Mouse (Mus musculus) granulocyte monocyte progenitor cell, adult 5-6 weeks (primary cell): ENCODE data around the gene Kif6. TPM values are rescaled to one million over a fixed set of nuclear protein-coding genes. Genes with fewer than 3 reads are reported as not detected.

Source experiments
- ATAC-seq: replicated peaks from 2 replicates; pipeline ENCODE4 v1.8.0; 2016; ENCODE audit warnings: mild to moderate bottlenecking, moderate TSS enrichment, inconsistent platforms; ENCODE audit not compliant: poor library complexity, severe bottlenecking
- total RNA-seq, 2 experiments: library from RNA; stranded (forward) in 1 of 2; stranded (reverse) in 1 of 2; fragments of 200-712, 200-1000 nt in 1 of 2; fragments of >200 nt in 1 of 2; fragmentation: Nextera tagmentation in 1 of 2; gene quantifications; 2 replicates each; pipeline ENCODE4 v1.2.3; 2014 to 2017

Kif6 gene
- total RNA-seq, 2 experiments from 2014 or later = not detected

GRCm38 (mm10) chr17:49652800-49653199 lies 37.9 kb downstream of the Kif6 start:
- no peak for ATAC-seq

GRCm38 (mm10) chr17:49661626-49662025 lies 46.7 kb downstream of the Kif6 start:
- no peak for ATAC-seq

- no peak for ATAC-seq
Observed at GRCm38 (mm10) chr17:49666728-49667127, 51.8 kb downstream of the Kif6 start.

- ATAC-seq = no peak
Observed at GRCm38 (mm10) chr17:49668296-49668695, 53.4 kb downstream of the Kif6 start.

- no peak for ATAC-seq
Observed at GRCm38 (mm10) chr17:49671921-49672339, 57.0 kb downstream of the Kif6 start.

GRCm38 (mm10) chr17:49672421-49672820 lies 57.5 kb downstream of the Kif6 start:
- no peak for ATAC-seq

- ATAC-seq = no peak
Observed at GRCm38 (mm10) chr17:49675629-49676028, 60.7 kb downstream of the Kif6 start.

GRCm38 (mm10) chr17:49681410-49681809 lies 66.5 kb downstream of the Kif6 start:
- no peak for ATAC-seq

- ATAC-seq = no peak
Observed at GRCm38 (mm10) chr17:49684146-49684545, 69.2 kb downstream of the Kif6 start.

- ATAC-seq = no peak
Observed at GRCm38 (mm10) chr17:49690607-49691454, 75.9 kb downstream of the Kif6 start.

GRCm38 (mm10) chr17:49691455-49691805 lies 76.5 kb downstream of the Kif6 start:
- ATAC-seq = no peak

GRCm38 (mm10) chr17:49693206-49693605 lies 78.3 kb downstream of the Kif6 start:
- ATAC-seq = no peak

- ATAC-seq = no peak
Observed at GRCm38 (mm10) chr17:49697220-49697619, 82.3 kb downstream of the Kif6 start.

GRCm38 (mm10) chr17:49703492-49704249 lies 88.7 kb downstream of the Kif6 start:
- ATAC-seq = no peak

GRCm38 (mm10) chr17:49709192-49709591 lies 94.3 kb downstream of the Kif6 start:
- no peak for ATAC-seq

GRCm38 (mm10) chr17:49710101-49710630 lies 95.2 kb downstream of the Kif6 start:
- ATAC-seq = no peak

GRCm38 (mm10) chr17:49726206-49726605 lies 111.3 kb downstream of the Kif6 start:
- ATAC-seq = no peak

- no peak for ATAC-seq
Observed at GRCm38 (mm10) chr17:49726976-49727375, 112.0 kb downstream of the Kif6 start.

- ATAC-seq = no peak
Observed at GRCm38 (mm10) chr17:49727428-49728045, 112.6 kb downstream of the Kif6 start.

- no peak for ATAC-seq
Observed at GRCm38 (mm10) chr17:49729856-49730255, 114.9 kb downstream of the Kif6 start.

GRCm38 (mm10) chr17:49732706-49733105 lies 117.8 kb downstream of the Kif6 start:
- no peak for ATAC-seq
